Mouse (Mus musculus) adipocyte (in vitro differentiated cells): ENCODE results near the gene Ndufaf8.
A peak's percentile ranks its signal among the peaks of the same experiment; 100 is the strongest.

Source experiments
- DNase-seq: peaks from one replicate; pipeline ENCODE4 v3.0.0-alpha.2; 2016; ENCODE audit warnings: low spot score

Gene Ndufaf8

DNA sequence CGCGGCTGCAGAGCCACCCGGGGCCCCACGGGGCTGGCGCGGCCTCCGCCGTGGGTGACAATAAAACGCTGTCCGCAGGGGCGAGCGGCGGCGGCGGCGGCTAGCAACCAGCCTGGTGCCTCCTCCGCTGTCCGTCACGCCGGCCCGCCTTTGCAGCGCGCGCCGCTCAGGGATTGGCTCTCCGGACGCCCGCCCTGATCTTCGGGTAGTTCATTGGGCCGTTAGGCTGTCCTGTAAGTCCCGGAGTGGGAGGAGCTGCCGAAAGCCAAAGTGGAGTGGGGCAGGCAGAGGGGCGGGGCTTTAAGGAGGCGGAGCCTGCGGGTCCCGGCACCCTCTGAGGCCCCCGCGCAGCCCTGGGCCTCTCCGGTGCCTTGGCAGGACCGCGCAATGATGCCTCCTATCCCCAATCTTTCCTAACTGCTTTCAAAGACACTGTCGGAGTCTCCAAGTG is 12.0 kb upstream of the Ndufaf8 start, which contains the start of gene Cep131:
Gene Cep131, minus strand, starts transcription at position 126 of the 451 bp plus-strand sequence.
- DNase-seq, result peak; percentile 98

- no peak for DNase-seq
These were observed 8.1 kb upstream of the Ndufaf8 start for GRCm38 (mm10) chr11:120090661-120091060.

DNA sequence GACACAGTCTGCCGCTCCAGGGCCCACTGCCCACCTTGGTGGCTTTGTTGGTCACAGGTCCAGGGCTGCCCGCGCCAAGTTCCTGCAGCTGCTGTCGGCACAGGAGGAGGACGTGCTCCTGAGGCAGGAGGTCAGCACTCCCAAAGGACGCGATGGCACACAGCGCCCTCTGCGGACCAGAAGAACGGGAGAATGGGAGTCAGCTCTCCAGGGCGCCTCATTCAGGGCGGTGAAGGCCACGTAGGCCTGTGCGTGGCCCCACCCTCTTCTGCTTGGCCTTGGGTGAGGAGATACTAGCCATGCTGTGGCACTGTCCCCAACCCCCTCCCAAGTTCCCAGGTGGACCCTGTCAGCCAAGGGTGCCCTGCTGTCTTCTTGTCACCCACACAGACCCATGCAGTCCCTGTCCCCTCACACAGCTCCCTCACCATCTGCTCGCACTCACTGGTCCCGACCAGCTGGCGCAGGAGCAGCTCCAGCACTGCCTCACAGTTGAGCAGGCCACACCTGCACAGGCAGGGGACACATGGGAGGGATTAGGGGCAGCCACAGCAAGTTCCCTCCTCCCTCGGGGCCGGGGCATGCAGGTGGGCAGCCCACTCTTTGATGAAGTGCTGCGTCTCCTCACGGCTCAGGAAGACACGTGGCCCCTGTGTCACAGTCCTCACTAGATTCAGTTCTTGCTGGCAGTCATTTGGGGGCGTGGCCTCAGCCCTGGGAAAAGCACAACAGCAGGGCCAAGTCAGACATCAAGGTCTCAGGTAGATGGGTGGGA is 5.7 kb upstream of the Ndufaf8 start:
- DNase-seq, result no peak

DNA sequence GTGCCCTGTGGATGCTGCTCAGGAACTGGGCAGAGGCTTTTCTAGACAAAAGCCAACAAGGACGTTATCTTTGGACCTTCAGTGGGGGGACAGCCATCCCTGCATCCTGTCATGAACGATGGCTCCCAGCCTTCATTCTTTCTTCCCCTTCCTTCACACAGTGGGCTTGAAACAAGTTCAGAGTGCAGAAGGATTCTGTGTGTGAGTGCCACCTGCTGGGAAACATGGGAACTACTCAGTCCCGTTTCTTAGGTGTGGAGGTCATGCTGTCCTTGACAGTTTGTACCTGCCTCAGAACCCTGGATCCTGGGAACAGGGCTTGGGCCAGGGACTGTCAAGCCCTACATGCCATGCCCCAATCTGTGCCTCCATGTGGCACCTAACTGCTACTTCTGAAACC is 2.3 kb downstream of the Ndufaf8 start:
- peak; percentile 66 for DNase-seq

DNA sequence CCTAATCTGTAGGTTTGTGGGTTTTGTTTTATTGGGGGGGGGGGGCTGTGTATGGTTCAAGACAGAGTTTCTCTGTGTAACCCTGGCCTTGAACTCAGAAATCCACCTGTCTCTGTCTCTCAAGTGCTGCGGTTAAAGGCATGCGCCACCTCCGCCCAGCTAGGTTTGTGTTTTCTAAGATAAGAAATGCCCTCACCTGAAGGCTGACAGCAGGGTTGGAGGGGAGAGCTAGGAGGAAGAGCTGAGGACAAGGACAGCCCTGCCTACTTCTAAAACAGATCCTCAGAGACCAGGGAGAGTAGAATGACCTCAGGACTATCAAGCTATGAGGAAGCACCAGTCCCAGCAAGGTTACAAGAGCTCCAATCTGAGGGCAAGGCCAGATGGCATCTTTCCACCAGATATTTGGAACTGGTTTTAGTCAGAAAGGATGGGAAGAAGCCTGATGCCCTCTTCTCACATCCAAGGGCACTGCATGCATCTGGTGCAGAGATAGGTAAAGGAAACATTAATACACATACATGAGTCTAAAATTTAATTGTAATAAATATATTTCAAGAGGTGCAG is 4.8 kb downstream of the Ndufaf8 start:
- no peak for DNase-seq

DNA sequence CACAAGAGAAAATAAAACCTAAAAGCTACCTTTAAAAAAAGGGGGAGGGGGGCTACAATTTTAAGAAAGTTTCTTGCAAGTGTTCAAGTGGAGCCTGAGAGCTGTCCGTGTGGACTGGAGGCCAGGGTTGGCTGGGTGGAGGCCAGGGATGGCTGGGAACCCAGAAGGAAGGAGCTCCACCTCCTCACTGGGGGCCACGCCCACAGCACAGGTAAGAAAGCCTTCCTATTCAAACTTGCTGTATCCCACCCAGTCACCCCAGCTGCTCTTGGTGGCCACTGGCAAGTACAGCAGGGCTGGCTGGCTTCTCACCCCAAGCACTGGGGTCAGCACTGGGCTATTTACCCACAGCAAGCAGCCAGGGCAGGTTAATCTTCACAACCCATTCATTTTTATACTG is 8.3 kb downstream of the Ndufaf8 start:
- no peak for DNase-seq

- DNase-seq, result no peak
These were observed 9.1 kb downstream of the Ndufaf8 start for GRCm38 (mm10) chr11:120107796-120108195.

- no peak for DNase-seq
These were observed 11.0 kb downstream of the Ndufaf8 start for GRCm38 (mm10) chr11:120109558-120110210.

- DNase-seq, result peak; percentile 42
These were observed 11.8 kb downstream of the Ndufaf8 start for GRCm38 (mm10) chr11:120110554-120110953.

DNA sequence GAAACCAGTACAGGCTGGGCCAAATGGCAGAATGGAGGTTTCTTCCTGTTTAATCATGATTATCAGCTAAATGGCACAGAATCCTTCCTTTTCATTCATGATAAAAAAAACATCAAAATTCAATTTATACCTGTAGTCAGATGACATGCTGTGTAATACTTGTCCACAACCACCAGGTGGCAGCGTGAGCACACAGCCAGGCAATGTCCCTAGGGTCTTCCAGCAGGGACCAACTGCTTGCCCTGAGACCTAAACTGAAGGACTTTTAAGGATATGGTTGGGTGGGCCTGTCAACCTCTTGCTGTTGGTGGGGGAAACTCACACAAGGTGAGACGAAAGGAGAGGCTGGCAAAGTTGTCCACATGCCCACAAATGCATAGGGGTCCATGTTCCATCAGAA is 12.3 kb downstream of the Ndufaf8 start:
- peak; percentile 76 for DNase-seq

DNA sequence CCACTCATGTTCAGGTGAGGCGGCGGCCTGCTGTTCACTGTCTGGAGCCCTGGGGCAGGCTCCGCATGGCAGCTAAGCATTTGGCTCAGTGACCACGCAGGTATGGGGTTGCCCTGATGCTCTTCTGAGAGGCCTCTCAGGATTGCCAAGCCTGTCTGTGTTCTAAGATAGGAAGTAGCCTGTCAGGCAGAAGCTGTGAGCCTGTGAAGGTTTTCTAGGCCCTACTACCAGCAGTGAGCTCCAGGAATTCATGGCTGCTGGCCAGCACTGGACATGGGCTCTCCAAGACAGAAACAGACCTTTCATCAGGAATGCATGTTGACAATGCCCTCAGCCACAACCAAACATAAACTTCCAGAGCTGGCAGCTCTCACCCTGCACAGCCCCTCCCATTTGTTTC is 13.4 kb downstream of the Ndufaf8 start:
- DNase-seq, result peak; percentile 55

- no peak for DNase-seq
These were observed 15.9 kb downstream of the Ndufaf8 start for GRCm38 (mm10) chr11:120114488-120115215.

GRCm38 (mm10) chr11:120117626-120118025 is 18.9 kb downstream of the Ndufaf8 start:
- DNase-seq, result no peak

- no peak for DNase-seq
These were observed 20.4 kb downstream of the Ndufaf8 start for GRCm38 (mm10) chr11:120119108-120119507.

DNA sequence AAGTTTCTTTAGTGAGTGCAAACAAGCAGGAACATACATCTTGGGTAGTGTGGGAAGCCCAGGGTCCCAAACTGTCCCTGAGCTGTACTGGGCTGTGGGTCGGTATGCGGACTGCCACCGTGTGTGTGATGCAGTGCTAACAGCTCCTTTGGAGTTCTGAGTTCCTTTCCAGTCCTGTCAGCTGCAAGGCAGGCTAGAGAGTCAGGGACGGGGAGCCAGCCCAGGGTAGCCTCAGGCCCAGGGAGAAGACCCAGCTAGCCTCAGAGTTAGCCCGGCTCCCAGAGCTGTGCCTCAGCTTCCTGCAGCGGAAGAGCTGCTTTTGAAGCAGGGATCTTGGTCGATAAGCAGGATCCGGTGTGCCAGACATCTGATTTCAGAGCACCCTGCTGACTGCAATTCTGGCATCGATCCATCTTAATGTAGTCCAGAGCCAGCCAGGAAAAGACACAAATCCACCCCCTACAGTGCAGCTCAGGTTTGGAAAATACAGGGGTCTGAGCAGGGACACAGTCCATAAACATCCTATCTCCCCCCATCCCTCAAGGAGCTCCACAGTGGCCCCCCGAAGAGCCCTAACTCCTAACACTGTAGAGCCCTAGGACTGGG is 21.3 kb downstream of the Ndufaf8 start:
- DNase-seq, result no peak

- DNase-seq, result peak; percentile 65
These were observed 22.1 kb downstream of the Ndufaf8 start for GRCm38 (mm10) chr11:120120642-120121420.

DNA sequence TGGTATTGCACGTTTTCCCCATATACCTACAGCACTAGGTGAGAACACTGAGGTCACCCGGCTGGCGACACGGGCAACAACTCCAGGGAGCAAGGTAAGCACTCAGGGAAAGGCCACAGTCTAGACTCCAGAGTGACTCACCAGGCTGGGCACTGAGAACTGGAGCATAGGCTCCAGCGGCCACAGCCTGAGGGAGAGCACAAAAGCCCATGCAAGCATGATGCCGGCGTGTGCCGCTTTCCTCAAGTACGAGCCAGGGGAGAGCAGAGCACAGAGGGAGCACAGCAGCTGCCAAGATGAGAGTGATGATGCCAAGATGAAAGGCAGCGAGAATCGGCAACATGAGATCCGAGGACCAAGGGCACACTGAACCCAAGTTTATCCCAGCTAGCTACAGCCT is 23.4 kb downstream of the Ndufaf8 start:
- DNase-seq, result no peak

DNA sequence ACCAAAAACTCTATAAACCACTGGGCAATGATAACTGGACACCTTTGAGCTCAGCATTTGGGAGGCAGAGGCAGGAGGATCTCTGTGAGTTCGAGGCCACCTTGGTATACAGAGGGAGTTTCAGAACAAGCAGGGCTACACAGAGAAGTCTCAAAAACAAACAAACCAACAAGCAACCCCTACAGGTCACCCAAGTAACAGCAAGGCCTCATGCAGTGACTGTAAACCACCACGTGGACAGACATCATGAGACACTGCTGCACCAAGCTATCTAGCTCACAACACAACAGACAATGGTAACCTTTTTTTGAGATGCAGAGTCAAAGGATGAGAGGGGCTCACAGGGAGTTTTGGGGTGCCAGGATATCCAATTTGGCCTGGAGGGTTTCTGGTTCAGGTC is 28.1 kb downstream of the Ndufaf8 start:
- no peak for DNase-seq

DNA sequence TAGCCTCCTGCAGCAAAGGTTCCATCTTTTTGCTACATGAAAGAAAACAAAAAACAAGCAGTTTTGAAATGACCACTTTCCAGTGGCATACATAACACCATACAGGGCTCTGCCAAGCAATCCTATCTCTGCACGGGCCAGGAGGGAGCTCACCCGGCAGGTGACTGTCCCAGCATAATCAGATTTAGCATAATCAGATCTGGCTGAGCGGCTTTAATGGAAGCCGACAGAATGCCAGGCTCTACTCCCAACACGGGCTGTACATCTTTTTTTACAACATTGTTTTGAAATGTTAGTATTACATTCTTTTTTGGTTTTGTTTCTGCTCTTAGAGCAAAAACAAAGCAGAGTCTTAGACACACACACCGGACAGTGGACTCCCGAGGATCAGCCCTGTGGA is 30.6 kb downstream of the Ndufaf8 start:
- no peak for DNase-seq

DNA sequence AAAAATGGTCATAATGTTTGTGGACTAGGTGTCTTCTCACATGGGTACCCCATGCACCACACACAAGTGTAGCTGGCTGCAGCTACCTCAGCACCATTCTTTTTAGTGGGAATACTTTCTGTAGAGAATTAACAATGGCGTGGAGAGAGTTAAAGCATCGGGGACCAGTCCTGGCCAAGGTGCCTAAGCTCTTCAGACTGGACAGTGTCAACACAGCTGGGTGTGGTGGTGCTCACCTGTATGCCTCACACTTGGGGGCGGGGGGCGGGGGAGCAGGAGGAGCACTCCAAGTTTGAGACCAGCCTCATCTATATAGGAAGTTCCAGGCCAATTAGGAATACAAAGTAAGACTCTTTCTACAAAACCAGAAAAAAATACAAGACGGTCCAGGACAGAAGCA is 35.4 kb downstream of the Ndufaf8 start:
- no peak for DNase-seq

GRCm38 (mm10) chr11:120134847-120135530 is 36.3 kb downstream of the Ndufaf8 start:
- DNase-seq, result no peak
